Mouse (Mus musculus): ENCODE measurements at regions not wholly inside any gene's neighbourhood (a gene's known extent, or its start where the extent isn't known, plus 50 kb on each side); places are given as distances from the start of the nearest gene placed in this dataset.

DNA sequence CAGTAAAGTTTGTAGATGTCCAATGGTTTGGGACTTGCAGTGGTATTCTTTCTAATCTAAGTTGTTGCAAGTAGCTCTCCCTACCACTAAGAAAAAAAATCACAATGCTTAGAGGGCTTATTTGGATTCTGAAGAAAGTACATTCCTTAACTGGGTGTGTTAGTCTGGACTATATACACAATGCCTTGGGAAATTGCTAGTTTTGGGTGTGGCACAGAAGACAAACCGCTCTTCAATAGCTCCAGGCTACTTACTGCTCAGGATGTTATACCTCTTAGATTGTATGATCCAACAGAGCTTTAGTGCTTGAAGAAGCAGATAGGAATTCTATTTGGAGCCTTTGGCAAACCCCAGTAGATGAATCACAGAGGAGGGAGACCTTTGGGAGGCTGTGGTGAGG, 369.6 kb upstream of the Slco3a1 start:
- no peak for TF ChIP-seq POLR2A (IDR thresholded peaks at IDR 0.05; ENCODE audit: insufficient read depth, low read length)
- TF ChIP-seq CTCF (IDR thresholded peaks at IDR 0.05; ENCODE audit: low read depth, low read length) = no peak

Data from ES-Bruce4 (cell line).